Mouse (Mus musculus) heart, adult 2 months (tissue): ENCODE measurements around the gene Creld1.

Source experiments
- CTCF ChIP-seq: fragments of 200-600 bp; IDR thresholded peaks from 2 replicates; pipeline ENCODE4 v1.8.1; 2022; ENCODE audit warnings: antibody characterized with exemption, mild to moderate bottlenecking, moderate library complexity
- EP300 ChIP-seq: fragments of 200-500 bp; IDR thresholded peaks from 2 replicates; pipeline ENCODE4 v1.6.1; 2011; ENCODE audit warnings: low read depth, low read length, control low read depth; ENCODE audit not compliant: insufficient read depth
- POLR2A ChIP-seq: fragments of 200-500 bp; IDR thresholded peaks from 2 replicates; pipeline ENCODE4 v1.6.1; 2011; ENCODE audit warnings: mild to moderate bottlenecking, low read depth, low read length, control low read depth; ENCODE audit not compliant: insufficient read depth

GRCm38 (mm10) chr6:113502801-113503200 lies 19.7 kb downstream of the Creld1 start:
- TF ChIP-seq CTCF (no peak), POLR2A (no peak), EP300 (no peak)
